Mouse (Mus musculus): ENCODE data around the gene Ino80e.

The Ino80e gene

GRCm38 (mm10) chr7:126856741-126857420 lies 5.3 kb downstream of the Ino80e start:
- no peak for DNase-seq (ENCODE audit: low read depth, low spot score)

DNA sequence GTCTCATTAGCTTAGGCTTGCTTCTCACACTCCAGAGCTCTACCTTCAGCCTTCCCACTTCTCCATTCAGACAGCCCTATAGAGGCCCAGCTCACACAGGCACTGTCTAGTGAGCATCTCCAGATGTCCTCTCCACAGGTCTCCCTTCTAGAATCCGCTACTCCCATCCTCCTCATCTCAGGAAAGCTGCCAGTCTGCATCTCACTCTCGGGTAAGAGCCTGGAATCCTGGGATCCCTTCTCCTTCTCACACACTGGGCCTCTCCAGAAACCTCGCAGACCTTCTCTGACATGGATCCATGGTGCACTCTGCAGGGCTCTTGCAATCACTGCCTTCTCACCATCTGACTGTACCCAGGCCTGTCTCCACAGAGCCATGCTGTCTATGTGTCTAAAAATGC lies 6.5 kb downstream of the Ino80e start:
- DNase-seq (ENCODE audit: low read depth, low spot score) = no peak

- DNase-seq (ENCODE audit: low read depth, low spot score) = no peak
Observed at GRCm38 (mm10) chr7:126853454-126853853, 8.7 kb downstream of the Ino80e start.

GRCm38 (mm10) chr7:126851192-126851591 lies 11.0 kb downstream of the Ino80e start:
- no peak for DNase-seq (ENCODE audit: low read depth, low spot score)

- DNase-seq (ENCODE audit: low read depth, low spot score) = no peak
Observed at GRCm38 (mm10) chr7:126850161-126850560, 12.0 kb downstream of the Ino80e start.

DNA sequence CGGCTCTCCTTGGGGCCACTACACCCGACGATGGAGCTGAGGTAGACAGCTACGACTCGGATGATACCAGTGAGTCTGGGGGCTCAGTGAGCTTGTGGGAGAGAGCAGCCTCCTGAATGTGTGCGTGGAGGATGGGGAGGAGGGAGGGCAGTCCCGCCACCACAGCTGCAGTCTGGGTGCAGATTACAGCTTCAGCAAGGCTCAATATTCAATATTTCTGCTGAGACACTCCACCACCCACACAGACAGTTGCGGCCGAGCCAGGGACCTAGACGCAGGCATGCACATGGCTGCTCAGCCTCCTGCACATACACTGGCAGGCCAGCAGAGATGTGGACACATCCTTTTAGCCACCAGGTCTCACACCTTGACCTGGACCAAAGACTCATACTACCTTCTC lies 13.4 kb downstream of the Ino80e start:
- DNase-seq (ENCODE audit: low read depth, low spot score) = no peak

GRCm38 (mm10) chr7:126847421-126848398 lies 14.5 kb downstream of the Ino80e start:
- no peak for DNase-seq (ENCODE audit: low read depth, low spot score)

DNA sequence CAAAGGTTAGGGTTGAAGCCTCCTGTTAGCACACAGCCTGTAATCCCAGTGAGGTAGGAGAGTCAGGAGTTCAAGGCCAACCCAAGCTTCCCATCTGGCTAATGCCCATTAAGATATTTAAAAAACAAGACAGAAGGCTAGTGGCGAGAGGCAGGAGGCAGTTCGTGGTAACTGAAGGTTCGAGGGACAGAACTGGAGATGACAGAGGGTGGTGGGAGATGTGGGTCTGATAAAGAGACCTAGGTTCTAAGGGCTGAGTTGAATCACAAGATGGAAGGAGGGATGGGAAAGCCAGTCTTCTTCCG lies 15.1 kb downstream of the Ino80e start, which contains the start of gene Doc2a:
Gene Doc2a, plus strand, starts transcription at position 301 of the 305 bp plus-strand sequence.
- no peak for DNase-seq (ENCODE audit: low read depth, low spot score)

DNA sequence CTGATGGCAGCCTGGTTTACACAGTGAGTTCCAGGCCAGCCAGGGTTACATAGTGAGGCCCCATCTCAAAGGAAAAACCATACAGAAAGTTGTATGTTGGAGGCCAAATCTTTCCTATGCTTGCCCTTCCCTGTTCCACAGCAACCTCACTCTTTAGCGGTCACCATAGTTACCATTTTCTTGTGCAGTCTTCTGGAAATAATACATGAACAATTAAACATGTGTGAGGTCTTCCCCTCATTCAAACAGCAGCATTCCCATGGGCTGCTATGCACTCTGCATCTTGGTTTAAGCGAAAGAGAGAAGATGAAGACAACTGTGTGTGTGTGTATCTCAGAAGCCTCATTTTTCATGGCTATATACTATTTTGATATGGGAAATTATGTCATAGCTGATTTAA lies 16.7 kb downstream of the Ino80e start:
- DNase-seq (ENCODE audit: low read depth, low spot score) = no peak

DNA sequence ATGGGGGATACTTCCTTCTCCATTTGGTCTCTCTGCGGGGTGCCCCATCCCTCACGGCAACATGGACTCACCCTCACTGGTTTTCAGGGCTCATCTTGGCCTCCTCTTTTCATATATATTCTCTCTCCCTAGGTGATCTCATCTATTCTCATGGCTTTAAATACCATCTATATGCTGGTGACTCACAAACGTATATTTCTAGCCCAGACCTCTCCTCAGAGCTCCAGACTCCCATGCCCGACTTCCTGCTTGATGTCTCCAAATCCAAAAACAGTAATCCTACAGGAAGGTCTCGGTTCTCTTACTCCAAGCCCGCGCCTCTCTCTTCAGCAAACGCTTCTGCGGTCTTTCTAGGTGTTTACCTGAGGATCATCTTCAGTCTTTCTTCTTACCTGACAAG lies 18.9 kb downstream of the Ino80e start:
- no peak for DNase-seq (ENCODE audit: low read depth, low spot score)

DNA sequence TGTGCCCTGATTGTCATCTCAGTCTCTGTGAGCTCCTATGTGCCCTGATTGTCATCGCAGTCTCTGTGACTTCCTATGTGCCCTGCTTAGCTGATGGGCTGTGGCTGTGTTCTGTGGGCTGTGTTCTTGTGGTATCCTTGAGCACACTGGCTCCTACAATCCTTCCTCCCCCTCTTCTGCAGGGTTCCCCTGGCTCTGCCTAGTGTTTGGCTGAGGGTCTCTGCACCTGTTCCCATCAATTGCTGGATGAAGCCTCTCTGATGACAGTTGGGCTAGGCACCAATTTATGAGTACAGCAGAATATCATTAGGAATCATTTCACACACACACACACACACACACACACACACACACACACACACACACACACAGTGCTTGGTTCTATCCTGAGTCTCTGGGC lies 28.9 kb downstream of the Ino80e start:
- no peak for DNase-seq (ENCODE audit: low read depth, low spot score)

DNA sequence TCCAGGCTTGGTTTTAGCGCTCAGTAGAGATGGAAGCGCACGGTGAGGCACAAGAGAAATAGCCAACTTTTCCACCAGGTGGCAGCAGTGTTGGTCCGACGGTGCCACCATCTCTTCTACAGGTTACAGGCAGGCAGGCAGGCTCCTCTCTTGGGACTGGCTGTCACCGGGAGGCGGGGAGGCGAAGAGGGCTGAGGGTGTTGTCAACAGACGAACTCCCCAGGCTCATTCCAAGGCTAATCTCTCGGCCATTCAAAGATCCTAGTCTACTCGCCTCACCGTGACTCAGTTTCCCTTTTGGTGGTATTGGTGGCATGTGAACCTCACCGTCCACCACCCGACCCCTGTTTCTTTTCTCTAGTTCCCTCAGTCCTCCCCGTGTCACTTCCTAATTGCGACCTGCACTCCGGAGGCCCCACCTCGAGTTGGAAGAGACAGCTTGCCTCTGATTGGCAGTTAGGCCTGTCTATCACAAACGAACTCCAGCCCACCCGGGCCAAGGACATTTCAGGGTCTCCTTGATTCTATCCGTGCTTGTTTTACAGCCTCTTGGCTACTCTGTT lies 30.1 kb downstream of the Ino80e start:
- DNase-seq (ENCODE audit: low read depth, low spot score) = peak; percentile 95

GRCm38 (mm10) chr7:126831539-126831938 lies 30.6 kb downstream of the Ino80e start, which contains the start of gene 4930451I11Rik:
TSS of gene 4930451I11Rik (minus strand) at chr7:126831639.
- no peak for DNase-seq (ENCODE audit: low read depth, low spot score)

DNA sequence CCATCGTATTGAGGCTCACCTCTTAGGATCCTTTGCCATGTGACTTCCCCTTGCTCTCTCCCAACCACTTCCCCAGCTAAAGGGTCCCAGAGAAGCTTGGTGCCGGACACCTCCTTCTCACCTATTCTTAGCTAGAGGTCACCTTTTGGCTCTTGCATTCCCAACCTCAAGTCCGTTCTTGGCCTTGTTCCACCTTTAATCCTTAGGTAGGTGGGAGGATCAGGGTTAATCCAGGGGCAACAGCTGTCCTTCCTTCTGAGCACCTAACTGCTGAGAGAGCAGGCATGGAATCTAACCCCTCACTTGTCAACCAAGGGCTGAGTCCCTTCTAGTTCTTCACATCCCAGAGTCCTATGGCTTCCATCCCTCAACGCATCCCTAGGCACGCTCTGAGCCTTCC lies 36.2 kb downstream of the Ino80e start:
- no peak for DNase-seq (ENCODE audit: low read depth, low spot score)

DNA sequence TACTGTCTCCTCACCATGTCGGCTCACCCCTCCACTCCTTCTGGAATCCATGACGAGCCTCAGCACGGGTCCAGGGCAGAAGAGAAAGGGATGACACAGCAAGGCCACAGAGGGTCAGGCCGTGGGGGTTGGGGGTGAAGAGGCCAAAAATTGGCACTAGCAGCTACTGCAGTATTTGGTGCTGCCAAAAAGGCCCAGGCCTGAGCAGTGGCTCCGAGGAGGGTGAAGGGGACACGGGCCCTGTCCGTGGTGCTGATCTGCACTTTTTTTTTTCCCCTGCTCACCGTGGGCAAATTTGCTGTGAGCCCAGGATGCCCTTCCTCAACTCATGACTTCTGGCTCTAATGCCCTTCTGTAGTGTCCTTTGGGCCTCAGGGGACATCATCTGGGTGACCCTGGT lies 36.8 kb downstream of the Ino80e start:
- no peak for DNase-seq (ENCODE audit: low read depth, low spot score)

DNA sequence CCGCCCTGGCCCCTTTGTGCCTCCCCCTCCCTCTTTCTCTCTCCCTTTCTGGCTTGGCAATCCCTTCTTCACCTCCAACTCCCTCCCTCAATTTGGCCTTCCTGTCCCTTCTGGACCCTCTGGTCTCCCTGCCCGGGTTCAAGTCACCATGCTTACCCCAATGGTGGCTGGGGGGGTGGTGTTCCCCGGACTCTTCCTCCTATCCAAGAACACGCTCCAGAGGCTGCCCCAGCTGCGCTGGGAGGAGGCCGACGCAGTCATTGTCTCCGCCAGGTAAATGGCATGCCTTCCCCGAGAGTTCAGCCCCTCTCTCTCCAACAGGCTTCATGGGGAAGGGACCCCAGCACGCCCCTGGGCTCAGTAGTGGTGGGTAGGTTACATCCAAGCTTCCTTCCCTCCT lies 38.2 kb downstream of the Ino80e start:
- DNase-seq (ENCODE audit: low read depth, low spot score) = no peak

DNA sequence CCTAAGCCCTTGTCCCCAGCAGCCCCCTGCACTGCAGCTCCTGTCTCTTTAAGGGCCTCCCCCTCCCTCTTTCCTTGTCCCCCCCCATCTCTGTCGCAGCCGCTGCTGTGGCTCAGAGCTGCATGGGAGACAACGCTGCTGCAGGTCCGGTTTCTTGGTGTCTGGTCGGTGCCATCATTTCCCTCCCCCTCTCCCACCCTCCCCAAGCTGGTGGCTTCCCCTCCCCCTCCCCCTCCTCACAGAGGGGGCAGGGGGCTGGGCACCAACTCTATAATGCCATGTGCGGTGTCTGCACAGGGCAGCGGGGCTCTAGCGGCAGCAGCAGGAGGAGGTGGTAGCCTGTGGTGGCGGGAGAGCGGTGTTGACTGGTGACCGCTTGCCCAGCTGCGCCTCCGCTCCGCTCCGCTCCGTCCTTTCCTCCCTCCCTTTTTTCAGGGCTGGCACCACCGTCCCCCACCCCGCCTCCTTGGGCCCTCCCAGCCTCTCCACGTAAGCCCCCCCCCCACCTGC lies 38.9 kb downstream of the Ino80e start:
- no peak for DNase-seq (ENCODE audit: low read depth, low spot score)

- no peak for DNase-seq (ENCODE audit: low read depth, low spot score)
Observed at GRCm38 (mm10) chr7:126822741-126823140, 39.4 kb downstream of the Ino80e start.

- DNase-seq (ENCODE audit: low read depth, low spot score) = peak; percentile 78
Observed at GRCm38 (mm10) chr7:126821835-126822511, 40.2 kb downstream of the Ino80e start.

GRCm38 (mm10) chr7:126818818-126819217 lies 43.4 kb downstream of the Ino80e start:
- DNase-seq (ENCODE audit: low read depth, low spot score) = no peak

DNA sequence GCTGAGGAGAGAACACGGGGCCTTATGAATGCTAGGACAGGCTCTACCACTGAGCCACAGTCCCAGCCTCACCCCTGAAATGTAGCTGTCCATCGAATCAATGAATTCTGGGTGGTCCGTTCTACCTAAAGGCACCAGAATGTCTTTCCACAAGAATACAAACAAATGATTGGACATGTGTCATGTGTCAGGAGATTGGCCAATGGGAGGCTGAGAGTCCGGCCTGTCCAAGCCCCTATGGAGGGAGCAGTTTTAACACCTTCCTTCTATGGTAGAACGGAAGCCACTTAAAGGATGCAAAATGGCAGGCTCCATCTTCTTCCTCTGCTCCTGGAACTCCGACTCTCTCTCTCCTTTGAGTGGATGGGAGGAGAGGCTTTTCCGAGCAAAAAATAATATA lies 44.6 kb downstream of the Ino80e start:
- DNase-seq (ENCODE audit: low read depth, low spot score) = no peak

DNA sequence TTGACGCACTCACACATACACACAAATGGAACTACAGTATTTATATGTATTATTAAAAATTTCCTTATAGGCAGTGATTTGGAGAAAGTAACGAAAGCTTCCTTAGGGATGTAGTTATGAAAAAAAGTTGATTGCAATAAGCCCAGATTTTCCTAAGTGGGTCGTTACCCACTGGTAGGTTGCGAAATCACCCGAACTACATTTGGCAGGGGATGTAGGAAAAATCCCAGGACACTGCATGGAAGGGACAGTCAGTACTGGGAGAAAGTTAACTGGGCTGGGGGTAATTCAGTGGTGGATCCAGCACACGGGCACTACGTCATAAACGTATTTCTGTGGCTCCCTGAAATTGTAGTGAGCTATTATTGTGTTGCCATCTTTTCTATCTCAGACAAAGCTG lies 45.7 kb downstream of the Ino80e start:
- no peak for DNase-seq (ENCODE audit: low read depth, low spot score)
